Mouse (Mus musculus) cerebellum, postnatal 14 days (tissue): ENCODE measurements around the gene Tbrg1.

Experiments
- DNase-seq, 2 experiments: peaks; one replicate each; pipeline ENCODE4 v3.0.0; 2021; ENCODE audit warnings: mixed read lengths in 2 of 2

The Tbrg1 gene

DNA sequence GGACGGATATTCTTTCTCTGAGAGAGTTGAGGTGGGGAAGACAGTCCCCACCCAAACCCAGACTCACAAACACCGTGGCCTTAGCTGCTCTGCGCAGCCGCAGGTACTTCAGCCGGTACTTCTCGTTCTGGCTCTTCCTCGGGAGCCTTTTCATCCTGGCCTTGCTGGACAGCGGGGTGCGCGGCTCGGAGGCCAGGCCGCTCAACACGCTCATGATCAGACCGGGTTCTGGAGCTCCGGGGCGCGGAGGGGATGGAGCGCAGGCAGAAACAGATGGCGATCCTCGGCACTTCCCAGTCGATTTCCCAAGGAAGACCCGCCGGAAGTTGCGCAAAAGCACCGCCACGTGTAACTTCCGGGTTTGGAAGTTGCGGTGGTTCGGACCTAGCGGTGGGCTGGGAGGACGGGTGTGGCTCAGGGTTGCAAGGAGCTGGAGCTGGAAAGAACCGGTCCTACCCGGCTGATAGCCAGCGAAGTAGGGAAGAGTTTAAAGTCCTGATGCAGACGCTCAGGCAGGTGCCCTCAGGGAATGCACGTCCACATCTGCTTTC lies at the start of gene Tbrg1:
Tbrg1 (minus strand) TSS at position 382 of the 551 bp plus-strand sequence.
- peak; percentile 80 to 82 for DNase-seq

DNA sequence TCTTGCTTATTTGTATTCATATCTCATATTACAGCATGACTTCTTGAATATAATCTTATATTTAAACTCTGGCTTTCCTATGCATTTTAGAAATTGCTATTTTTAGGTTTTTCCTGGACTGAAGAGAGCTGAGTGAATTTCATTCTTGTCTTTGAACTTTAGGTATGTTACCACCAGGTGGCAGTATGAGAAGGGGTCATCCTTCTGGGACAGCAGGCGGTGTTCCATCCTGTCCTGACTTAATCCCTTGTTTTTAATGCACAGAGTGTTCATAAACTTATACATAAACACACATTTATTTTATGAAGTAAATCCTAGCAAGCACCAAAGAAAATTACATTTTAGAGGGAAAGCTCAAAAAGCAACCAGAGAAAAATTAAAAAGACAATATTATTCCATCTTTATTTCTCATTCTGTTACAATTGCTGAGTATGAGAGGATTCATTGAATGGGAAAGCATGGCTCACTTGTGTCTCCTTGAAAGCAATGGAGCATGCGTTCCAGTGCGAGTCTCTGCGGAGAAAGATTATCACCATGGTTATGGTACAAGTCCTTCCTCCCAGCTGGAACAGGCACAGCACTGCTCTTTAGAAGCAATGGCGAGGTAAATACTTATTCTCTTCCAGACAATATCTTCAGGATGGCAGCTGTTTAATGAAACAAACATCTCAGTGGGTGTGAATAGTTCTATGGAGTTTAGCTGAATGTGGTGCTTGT lies 33.0 kb upstream of the Tbrg1 start:
- DNase-seq = peak; percentile 29 to 37

DNA sequence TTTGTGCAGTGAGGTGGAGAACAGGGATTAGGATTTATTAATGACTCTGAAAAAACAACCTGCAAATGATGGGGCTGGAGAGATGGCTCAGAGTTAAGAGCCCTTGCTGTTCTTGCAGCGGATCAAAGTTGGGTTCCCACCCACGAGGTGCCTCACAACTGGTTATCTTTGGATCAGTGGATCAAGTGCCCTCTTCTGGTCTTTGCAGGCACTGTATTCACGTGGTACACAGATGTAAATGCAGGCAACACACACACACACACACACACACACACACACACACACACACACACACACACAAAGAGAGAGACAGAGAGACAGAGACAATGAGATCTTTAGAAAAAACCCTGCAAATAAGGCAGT lies 30.8 kb upstream of the Tbrg1 start:
- DNase-seq = no peak

- DNase-seq = no peak
Measured at GRCm38 (mm10) chr9:37687288-37687940, 30.3 kb upstream of the Tbrg1 start.

DNA sequence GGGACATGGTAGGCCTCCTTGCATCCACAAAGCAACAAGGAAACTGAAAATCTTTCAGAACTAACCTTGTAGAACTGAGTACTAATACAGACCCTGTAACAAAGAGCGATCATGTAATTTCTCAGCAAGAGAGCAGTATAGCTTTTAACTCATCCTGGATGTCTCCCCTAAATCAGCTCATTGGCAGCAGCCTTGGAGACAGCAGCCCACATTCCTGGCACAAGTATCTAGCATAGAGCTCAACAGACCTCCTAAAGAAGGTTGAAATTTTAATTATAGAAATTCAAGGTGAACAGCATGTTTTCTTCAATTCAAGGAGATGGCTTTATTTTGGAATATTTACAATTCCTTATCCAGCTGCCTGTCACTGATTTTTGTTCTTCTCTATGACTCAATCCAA lies 24.0 kb upstream of the Tbrg1 start:
- DNase-seq = no peak

DNA sequence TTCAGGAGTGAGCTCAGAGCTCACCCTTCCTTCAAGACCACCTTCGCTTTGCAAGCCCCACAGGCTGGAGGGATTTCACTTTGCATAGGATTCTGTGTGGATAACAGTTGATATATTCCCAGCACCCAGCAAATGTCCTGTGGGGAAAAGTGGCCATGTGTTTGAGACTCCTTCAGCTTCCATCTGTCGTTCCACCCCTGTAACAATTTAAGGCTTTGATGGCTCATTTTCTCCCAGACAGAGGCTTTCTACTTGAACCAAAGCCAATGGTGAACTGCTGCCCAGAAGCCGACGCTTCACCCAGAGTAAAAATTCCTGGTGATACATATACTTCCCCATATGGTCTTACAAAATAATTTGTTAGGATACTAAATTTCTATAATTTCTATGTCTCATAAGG lies 18.2 kb upstream of the Tbrg1 start:
- DNase-seq = no peak

GRCm38 (mm10) chr9:37670261-37670660 lies 13.1 kb upstream of the Tbrg1 start:
- DNase-seq = no peak

GRCm38 (mm10) chr9:37669678-37670077 lies 12.6 kb upstream of the Tbrg1 start:
- DNase-seq = no peak

- no peak for DNase-seq
Measured at GRCm38 (mm10) chr9:37669115-37669514, 12.0 kb upstream of the Tbrg1 start, which contains the start of gene Panx3. Panx3 (minus strand) TSS chr9:37669235.

GRCm38 (mm10) chr9:37666045-37666444 lies 8.9 kb upstream of the Tbrg1 start:
- DNase-seq = no peak

- DNase-seq = no peak
Measured at GRCm38 (mm10) chr9:37664604-37665003, 7.5 kb upstream of the Tbrg1 start.

DNA sequence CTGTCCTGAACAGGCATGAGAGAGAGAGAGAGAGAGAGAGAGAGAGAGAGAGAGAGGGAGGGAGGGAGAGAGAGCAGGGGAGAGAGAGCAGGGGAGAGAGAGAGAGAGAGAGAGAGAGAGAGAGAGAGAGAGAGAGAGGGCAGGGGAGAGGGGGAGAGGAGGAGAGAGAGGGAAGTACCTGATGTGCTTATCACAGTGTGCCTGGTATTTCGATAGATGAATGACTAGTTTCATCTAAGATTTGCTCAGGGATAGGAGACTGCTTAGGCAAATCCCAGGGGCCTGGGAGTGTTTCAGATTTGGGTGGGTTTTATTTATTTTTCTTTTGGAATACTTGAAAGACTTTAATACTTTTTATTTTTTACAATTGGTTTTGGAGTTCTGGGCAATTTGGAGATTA lies 6.1 kb upstream of the Tbrg1 start:
- no peak for DNase-seq

GRCm38 (mm10) chr9:37659413-37659812 lies 2.3 kb upstream of the Tbrg1 start:
- DNase-seq = no peak

- DNase-seq = peak in 1 of 2 experiments; percentile 4
Measured at GRCm38 (mm10) chr9:37656439-37656881, 652 bp downstream of the Tbrg1 start.

- DNase-seq = no peak
Measured at GRCm38 (mm10) chr9:37655961-37656360, 1.2 kb downstream of the Tbrg1 start.

DNA sequence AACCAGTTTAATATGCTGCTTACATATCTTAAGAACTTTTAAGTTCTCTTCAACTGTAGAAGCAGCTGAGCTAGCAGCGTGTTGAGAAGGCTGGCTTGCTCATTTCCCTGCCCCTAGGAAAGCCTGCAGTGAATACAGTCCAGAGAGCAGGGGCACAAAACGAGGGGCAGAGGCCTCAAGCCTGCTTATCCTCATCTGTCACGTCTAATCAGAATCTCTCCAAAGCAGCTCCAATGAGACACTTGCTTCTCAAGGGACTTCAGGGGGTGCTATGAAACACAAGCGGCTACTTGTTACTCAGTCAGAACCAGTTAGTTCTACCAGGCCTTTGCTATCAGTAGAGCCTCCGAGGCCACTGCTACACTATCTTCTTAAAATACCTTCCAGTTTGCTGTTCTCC lies 3.3 kb downstream of the Tbrg1 start:
- DNase-seq = no peak

DNA sequence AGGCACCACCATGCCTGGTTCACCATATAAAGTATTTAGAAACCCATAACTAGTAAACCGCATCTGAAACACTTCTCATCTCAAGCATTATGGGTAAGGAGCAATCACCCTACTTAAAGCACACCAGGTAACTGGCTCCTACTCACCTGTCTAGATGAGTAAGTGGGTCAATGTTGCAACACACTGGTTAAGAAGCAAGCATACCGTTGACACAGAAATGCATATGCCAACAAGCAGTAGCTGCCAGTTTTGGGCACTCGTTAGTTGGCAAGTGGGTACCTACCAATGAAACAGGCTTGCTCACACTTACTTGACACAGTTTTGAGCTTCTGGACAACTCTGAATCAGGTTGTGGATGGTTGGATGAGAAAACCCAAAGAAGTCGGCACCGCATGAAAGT lies 6.5 kb downstream of the Tbrg1 start:
- DNase-seq = no peak

GRCm38 (mm10) chr9:37646246-37646645 lies 10.9 kb downstream of the Tbrg1 start:
- no peak for DNase-seq

DNA sequence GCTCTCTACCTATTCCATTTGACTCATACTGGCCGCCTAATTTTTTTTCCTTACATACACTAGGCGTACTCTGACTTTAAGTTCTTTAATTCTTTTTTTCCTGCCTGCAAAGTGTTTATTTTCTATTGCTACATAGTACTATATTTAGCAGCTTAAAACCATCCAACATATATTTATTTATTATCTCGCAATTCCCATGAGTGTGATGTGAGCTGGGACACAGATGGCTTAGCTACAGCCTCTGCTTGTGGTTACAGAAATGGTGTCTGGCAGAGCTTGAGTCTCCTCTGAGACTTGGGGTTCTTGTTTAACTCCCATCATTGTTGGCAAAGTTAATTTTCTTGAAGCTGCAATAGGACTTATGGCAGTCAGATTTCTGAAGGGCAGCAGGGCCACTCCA lies 18.4 kb downstream of the Tbrg1 start:
- no peak for DNase-seq

- no peak for DNase-seq
Measured at GRCm38 (mm10) chr9:37636800-37637542, 20.1 kb downstream of the Tbrg1 start.

DNA sequence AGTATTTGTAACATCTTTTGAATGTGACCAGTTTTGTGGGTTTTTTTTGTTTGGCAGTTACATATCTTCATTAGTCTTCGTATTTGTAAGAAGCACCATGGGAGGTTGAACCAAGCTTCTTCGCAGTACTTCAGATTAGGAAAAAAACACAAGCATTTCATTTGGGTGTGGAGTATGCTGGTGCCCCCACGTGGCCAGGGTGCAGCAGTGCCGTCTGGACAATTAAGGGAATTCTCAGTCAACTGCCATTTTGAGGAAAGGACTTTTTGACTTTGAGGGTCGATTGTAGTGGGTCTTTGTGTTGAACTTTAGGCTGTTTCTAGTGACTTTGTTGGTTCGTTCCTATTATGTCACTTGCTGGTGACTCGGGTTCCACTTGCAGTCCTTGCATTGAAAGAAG lies 20.8 kb downstream of the Tbrg1 start:
- peak; percentile 77 for DNase-seq

DNA sequence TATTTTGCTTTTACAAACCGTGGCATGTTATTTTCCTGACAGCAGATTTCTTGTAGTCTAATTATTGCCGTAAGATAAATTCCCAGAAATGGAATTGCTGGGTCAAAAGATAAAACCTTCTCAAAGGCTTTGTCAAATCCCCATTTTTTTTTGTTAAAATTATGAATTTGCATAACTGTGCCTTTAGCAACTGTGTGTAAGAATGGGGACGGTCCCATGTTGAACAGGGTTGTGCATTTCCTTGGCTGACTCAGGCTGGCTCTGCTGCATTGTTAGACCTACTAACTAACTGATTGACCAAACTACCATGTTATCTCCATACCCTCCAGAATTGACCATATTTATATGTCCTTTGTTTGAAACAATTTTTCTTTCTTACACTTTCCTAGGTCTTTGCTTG lies 22.8 kb downstream of the Tbrg1 start:
- DNase-seq = no peak

DNA sequence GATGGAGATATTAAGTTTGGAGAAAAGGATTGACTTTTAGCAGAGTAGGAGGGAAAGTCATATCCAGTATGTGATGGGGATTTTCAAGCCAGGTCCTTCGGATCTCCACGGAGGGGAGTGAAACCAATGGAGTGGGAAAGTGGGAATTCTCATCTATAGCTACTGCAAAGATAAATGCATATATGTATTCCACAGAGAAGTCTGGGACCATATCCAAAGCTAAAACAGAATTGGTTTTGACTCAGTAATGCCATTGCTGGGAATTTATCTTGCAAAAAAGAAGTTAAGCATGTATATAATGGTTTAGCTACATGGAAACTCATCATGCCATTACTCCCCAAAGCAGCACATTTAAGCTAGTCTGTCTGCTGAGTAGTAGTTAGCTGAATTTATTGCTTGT lies 24.8 kb downstream of the Tbrg1 start:
- no peak for DNase-seq

DNA sequence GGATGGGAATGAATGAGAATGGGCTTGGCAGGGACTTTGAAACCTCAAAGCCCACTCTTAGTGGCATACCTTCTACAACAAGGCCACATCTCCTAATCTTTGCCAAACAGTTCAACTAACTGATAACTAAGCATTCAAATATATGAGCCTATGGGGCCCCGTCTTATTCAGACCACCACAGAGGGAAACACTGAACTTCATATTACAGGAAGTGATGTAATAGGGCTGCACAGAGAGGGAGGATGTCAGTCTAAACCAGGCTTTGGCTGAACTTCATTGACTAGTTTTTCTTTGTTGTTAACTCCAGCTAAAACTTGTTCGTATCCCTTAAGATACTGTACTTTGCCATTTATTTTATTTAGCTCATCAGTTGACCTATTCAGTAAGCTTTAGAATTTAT lies 27.2 kb downstream of the Tbrg1 start:
- no peak for DNase-seq
